Mouse (Mus musculus): ENCODE data around the gene Igsf9b.

Gene Igsf9b

DNA sequence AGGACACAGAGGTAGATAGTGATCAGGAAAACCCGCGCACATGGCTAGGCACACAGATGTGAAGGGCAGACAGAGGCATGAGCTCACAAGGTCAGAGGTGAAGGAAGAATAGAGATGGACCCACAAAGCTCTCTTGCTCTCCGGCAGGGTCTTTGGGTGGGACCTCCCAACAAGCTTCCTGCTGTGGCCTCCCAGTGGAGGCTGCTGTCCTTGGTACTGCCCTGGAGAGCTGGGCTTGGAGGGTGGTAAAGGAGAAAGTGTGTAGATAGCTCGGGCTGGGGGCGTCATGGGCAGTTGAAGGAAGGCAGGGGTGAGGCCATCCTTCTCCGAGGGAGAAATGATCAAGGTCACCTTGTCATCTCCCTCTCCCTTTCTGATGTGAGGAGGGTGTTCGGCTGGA, 9.0 kb downstream of the Igsf9b start:
- POLR2A ChIA-PET = interaction anchor here (0.6 to 1.7 kb wide), 20 partner anchors 8 to 1469 kb away, joined by 3 to 12 read pairs (median 3); partner anchors contain the start of gene Igsf9b (in 1 of the 4)
- CTCF ChIA-PET = interaction anchor here in 2 of 4 experiments (1.0 to 2.5 kb wide), 3 partner anchors 16 to 21 kb away, joined by 3 to 8 read pairs (median 3); no protein-coding TSS in a partner anchor

DNA sequence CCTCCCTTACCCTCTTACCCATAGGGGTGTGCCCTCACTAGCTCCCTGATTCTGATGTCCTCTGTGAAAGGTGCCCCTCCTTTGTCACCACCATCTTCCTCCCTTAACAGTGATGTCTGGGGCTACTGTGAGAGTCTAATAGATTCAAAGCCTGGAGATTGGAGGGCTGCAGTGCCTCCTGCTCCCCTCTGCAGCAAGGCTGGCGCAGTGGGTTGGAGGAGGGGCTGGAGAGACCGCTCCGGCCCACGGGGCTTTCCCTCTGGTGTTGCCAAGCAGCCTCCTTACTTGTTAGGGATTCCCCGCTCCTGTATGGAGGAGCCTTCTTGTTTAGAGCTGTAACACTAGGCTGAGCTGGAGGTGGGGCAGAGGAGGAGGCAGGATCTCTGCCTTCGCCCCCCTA, 9.6 kb downstream of the Igsf9b start:
- ChIA-PET POLR2A (interaction anchor here in 3 of 4 experiments (0.7 to 1.7 kb wide), 14 partner anchors 8 to 187 kb away, joined by 3 to 12 read pairs (median 4); partner anchors contain the start of gene Igsf9b (in 1 of the 3)), CTCF (interaction anchor here in 2 of 4 experiments (1.0 to 2.5 kb wide), 3 partner anchors 15 to 21 kb away, joined by 3 to 8 read pairs (median 3); no protein-coding TSS in a partner anchor)

DNA sequence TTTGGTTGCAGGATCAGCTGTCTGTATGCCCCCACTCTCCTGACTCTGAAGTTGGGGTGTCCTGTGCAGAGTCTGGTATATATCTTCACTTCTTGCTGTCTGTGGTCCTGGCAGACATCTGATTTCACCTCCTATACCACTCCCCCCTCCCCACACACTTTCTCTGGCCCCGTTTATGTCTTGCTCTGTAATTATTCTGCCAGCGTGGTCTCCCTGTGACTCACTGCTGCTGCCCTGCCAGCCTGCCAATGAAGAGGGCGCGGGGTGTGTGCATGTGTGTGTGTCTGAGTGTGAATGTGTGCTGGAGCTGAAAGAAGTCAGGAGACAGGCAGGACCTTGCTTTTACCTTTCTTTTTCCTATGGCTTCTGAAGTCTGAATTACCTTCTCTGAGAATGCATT, 11.0 kb downstream of the Igsf9b start:
- CTCF ChIA-PET = interaction anchor here in 1 of 4 experiments (0.7 kb wide), 1 partner anchor 16 kb away, joined by 8 read pairs; no protein-coding TSS in a partner anchor

DNA sequence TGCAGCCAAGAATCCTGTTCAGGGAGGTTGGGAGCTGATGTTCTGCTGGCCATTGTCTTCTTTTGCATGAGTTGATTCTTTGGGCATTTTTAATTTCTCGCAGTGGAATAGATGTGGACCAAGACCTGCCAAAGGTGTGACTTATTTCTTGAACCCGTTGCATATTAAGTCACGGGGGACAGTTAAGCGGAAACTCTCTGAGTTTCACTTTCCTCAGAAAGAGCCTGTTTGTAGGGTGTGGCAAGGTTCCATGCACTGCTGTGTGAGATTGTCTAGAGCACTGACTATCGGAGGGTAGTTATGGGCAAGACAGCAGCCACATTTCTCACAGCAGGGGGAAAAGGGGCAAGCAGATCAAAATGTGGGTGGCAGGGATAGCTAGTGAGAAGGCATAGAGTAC, 14.4 kb downstream of the Igsf9b start:
- CTCF ChIA-PET = no interaction called here
- POLR2A ChIA-PET = interaction anchor here in 2 of 4 experiments (0.7 to 2.4 kb wide), 3 partner anchors 20 to 197 kb away, joined by 5 to 7 read pairs (median 7); no protein-coding TSS in a partner anchor

More for the DNA sequence above, 11.0 kb downstream of the Igsf9b start:
- POLR2A ChIA-PET = interaction anchor here in 2 of 4 experiments (1.2 to 1.7 kb wide), 2 partner anchors 10 to 11 kb away, joined by 3 to 7 read pairs; no protein-coding TSS in a partner anchor

DNA sequence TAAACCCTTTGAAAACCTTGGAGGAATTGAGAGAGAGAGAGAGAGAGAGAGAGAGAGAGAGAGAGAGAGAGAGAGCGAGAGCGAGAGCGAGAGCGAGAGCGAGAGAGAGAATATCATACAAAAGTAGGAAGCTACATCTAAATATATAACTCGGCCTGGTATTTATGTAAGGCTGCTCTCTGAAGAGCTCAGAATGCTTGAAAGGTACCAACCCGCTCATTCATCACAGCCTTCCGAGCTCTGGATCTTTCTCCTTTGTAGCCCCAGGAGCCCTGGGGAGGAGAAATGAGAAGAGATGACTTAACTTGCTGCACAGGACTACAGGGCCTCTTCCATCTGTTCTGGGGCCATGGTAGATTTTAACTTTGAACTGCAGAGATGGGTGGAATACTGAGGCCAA, 22.3 kb downstream of the Igsf9b start:
- CTCF ChIA-PET = interaction anchor here in 1 of 4 experiments (0.7 kb wide), 1 partner anchor 430 kb away, joined by 5 read pairs; no protein-coding TSS in a partner anchor
- POLR2A ChIA-PET = interaction anchor here in 2 of 4 experiments (0.6 to 2.2 kb wide), 3 partner anchors 11 to 107 kb away, joined by 3 to 7 read pairs (median 4); no protein-coding TSS in a partner anchor

DNA sequence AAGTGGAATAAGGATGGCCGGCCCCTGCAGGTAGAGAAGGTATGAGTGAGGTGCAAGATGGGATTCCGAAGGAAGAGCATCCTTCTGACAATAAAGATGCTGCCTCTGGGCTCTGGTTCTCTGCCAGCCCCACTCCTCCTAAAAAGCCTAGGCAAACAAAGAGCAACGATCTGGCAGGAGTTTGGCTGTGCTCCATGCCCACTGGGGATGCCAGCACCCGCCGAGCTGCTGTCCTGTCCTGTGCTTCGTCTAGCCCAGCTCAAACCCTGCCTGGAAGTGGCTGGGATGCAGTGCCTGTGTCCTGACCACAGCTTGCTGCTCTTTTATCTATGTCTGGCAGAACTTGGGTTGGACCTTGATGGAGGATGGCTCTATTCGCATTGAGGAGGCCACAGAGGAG, 23.3 kb downstream of the Igsf9b start:
- ChIA-PET CTCF (interaction anchor here in 1 of 4 experiments (0.8 kb wide), 1 partner anchor 18 kb away, joined by 3 read pairs; no protein-coding TSS in a partner anchor), POLR2A (interaction anchor here in 1 of 4 experiments (1.3 kb wide), 1 partner anchor 11 kb away, joined by 3 read pairs; no protein-coding TSS in a partner anchor)

DNA sequence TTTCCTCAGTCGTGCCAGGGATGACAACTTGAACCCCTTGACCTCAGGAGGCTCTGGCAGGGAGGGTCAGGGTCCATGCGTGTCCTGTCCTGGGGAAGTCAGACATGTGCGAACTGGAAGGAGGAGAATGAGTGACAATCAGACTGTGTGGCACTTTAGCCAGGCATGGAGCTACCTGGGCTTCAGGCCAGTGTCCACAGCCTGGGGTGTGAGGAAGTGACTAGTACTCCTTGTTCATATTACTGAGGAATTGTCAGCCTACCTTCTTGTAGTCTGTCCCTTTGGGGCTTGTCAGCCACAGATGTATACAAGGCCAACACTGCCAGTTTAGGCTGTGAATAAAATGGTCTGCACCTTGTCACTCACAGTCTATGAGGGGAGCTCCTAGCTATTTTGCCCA, 24.4 kb downstream of the Igsf9b start:
- ChIA-PET POLR2A (interaction anchor here in 1 of 4 experiments (1.0 kb wide), 1 partner anchor 15 kb away, joined by 4 read pairs; no protein-coding TSS in a partner anchor), CTCF (interaction anchor here in 1 of 4 experiments (0.5 to 1.0 kb wide), 2 partner anchors 15 to 71 kb away, joined by 3 read pairs; no protein-coding TSS in a partner anchor)

DNA sequence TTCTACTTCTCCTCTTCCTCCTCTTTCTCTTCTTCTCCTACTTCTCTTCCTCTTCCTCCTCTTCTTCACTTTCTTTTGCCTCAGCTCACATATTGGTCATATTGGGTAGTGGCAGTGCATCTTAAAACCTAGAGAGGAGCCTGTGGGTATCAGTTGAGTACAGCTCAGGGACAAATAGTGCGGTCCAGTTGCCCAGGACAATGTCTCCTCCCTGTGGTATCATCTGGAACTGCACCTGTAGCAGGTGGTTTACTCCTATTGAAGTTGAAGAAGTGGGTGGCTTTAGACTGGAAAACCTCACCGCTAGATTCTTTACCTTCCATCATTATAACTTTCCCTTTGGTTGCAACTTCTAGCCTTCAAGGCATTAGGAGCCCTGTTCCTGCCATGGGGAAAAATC, 26.9 kb downstream of the Igsf9b start:
- ChIA-PET POLR2A (interaction anchor here in 2 of 4 experiments (0.7 to 1.2 kb wide), 3 partner anchors 9 to 410 kb away, joined by 3 read pairs; no protein-coding TSS in a partner anchor), CTCF (interaction anchor here (0.5 to 1.0 kb wide), 17 partner anchors 9 to 359 kb away, joined by 3 to 8 read pairs (median 3); no protein-coding TSS in a partner anchor)

DNA sequence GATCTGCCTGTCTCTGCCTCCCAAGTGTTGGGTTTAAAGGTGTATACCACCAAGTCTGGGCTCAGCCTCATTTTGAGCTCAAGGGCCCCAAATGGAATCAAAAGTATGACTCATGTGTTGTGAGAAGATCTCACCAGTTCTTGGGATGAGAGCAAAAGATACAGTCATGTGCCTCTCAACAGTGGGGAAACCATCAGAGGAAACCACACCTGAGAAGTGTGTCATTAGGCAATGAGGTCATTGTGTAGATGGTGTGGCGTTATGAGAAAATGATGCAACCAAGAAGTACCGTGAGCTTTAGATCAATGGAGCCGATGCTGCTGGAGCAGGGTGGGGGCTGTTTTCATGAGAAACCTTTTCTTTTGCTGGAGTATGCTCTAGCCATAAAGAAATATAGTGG, 28.6 kb downstream of the Igsf9b start:
- CTCF ChIA-PET = interaction anchor here in 1 of 4 experiments (1.2 kb wide), 1 partner anchor 78 kb away, joined by 4 read pairs; no protein-coding TSS in a partner anchor
- POLR2A ChIA-PET = interaction anchor here in 2 of 4 experiments (0.6 to 1.0 kb wide), 3 partner anchors 9 to 1291 kb away, joined by 3 to 4 read pairs (median 3); no protein-coding TSS in a partner anchor

DNA sequence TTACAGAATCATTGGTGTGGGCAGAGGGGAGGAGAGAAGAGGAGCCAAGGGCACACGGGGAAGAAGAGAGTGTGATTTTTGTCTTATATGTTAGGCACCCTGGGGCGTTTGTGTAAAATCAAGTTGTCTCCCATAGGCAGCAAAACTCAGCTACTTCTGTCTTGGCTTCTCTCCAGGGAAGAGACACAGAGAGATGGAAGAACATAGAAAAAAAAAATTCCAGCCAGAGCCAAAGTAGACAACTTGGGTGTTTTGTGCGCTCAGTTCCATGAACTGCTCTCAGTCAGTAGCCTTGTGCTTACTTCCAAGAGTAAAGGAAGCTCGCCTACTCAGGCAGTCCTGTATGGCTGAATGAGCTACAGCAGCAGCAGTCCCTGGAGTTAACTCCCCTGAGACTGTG, 31.4 kb downstream of the Igsf9b start:
- CTCF ChIA-PET = no interaction called here
- POLR2A ChIA-PET = interaction anchor here in 1 of 4 experiments (1.0 kb wide), 1 partner anchor 23 kb away, joined by 3 read pairs; no protein-coding TSS in a partner anchor

DNA sequence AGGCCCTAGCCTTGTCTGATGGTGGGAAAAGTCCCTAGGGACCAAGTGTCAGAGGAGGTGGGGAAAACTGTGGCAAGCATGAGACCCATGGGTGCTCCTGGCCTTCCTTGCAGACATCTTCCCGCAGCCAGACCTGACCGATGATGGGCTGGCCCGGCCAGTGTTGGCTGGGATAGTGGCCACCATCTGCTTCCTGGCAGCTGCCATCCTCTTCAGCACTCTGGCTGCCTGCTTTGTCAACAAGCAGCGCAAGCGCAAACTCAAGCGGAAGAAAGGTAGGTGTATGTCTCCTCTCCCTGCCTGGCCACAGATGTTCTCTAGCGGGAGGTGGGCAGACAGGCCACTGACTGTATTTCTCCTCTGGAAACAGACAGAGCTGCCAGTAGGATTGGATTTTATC, 32.5 kb downstream of the Igsf9b start:
- CTCF ChIA-PET = no interaction called here
- POLR2A ChIA-PET = interaction anchor here in 1 of 4 experiments (1.0 kb wide), 1 partner anchor 24 kb away, joined by 3 read pairs; no protein-coding TSS in a partner anchor

DNA sequence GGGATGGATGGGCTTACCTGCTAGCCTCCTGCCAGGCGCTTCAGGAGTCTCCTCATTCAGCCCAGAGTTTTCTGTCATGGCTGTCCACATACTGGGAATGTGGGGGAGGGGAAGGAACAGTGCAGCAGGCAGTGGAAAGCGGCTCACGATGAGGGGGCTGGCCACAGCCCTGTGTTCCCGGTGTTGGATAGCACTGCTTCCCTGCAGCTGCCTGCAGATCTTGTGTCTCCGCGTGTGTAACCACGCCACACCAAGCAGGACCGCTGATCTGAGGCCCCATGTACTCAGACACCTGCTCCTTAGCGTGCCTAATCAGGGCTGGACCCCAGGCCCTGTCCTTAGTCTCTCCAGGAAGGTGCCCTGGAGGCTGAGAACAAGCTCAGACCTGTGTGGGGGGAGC, 35.9 kb downstream of the Igsf9b start:
- ChIA-PET POLR2A (interaction anchor here in 2 of 4 experiments (1.1 to 3.9 kb wide), 4 partner anchors 9 to 24 kb away, joined by 3 to 10 read pairs (median 4); no protein-coding TSS in a partner anchor), CTCF (interaction anchor here in 1 of 4 experiments (1.7 kb wide), 1 partner anchor 9 kb away, joined by 4 read pairs; no protein-coding TSS in a partner anchor)

DNA sequence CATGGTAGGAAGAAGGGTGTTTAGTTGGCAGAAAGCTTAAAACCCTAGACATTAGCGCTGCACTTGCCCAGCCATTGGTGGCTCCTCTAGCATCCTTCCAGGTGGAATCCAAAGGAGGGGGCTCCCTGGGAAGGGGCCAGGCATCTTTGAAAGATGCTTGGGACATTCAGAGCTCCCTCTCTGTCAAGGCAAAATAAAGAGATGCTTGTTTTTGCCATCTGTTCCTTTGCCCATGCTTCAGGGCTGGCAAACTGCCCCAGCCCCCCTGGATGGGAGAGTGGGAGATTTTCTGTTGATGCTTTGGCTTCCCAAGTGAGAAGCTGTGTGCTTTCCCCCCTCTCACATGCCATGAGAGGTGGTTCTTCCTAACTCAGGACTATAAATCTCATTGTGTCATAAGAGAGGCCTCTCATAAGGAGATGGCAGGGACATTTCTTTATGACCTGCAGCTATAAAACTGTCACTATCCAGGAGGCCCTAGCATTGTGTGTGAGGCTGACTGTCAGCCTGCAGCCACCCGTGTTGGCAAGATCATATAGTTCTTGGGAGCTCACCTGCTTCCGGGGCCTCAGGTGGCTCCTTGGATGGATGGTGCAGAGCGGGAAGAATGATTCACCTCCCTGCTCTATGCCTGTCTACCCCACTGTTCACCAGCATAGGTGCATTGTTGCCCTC, 38.1 kb downstream of the Igsf9b start:
- ChIA-PET CTCF (no interaction called here), POLR2A (interaction anchor here in 2 of 4 experiments (0.7 to 3.9 kb wide), 4 partner anchors 9 to 107 kb away, joined by 4 to 10 read pairs (median 6); no protein-coding TSS in a partner anchor)

DNA sequence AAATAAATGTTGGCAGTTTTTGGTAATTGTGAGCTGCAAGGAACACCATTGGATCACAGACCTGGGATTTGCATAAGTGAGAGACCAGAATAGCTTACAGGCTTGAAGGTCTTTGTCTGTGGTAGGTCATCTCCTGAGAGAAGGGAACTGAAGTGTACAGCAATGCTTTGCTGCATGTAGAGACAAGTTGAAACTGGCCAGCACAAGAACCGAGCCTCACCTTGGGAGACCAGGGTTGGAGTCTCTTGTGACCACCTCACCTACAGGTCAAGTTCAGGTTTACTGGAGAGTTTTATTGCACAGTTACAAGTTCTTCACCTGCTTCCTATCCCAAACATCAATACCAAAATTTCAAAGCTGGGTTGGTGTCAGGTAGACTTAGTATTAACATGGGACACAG, 40.2 kb downstream of the Igsf9b start:
- CTCF ChIA-PET = interaction anchor here in 2 of 4 experiments (0.6 to 1.1 kb wide), 2 partner anchors 19 to 149 kb away, joined by 3 to 4 read pairs; no protein-coding TSS in a partner anchor
- POLR2A ChIA-PET = interaction anchor here in 3 of 4 experiments (0.6 to 1.3 kb wide), 4 partner anchors 12 to 338 kb away, joined by 3 to 5 read pairs (median 4); no protein-coding TSS in a partner anchor

DNA sequence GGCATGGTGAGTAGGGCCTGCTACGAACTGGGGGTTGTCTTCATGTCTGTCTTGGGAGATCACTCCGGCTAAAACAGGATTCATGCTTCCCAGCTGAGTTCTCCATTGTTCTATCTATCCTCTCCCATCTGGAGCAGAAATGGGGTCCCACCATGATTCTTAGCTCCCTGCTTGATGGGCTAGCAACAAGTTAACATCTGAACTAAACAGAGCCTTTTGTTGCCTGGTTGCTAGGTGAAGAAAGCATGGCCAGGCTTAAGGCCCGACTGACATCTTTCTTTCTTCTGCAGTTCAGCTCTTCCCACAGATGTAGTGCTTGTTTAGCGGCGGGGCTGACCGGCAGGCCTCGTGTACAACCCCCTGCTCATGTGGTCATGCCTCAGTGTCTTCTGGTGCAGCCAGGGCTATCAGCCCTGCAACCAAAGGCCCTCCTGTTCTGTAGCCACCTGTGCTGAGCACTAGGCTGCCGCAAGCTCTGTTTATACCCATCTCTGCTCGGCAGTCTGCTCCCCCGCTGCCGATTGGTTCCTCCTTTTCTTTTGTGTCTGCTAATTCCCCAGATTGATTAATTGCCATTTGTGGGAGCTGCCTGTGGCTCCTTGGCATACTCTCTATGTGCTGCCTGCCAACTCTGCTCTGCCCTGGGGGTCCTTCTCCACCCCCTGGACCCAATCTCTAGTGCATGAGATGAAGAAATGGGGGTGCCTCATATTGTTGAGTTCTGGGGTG, 47.7 kb downstream of the Igsf9b start:
- POLR2A ChIA-PET = no interaction called here
- CTCF ChIA-PET = interaction anchor here in 1 of 4 experiments (1.3 kb wide), 1 partner anchor 13 kb away, joined by 3 read pairs; no protein-coding TSS in a partner anchor

DNA sequence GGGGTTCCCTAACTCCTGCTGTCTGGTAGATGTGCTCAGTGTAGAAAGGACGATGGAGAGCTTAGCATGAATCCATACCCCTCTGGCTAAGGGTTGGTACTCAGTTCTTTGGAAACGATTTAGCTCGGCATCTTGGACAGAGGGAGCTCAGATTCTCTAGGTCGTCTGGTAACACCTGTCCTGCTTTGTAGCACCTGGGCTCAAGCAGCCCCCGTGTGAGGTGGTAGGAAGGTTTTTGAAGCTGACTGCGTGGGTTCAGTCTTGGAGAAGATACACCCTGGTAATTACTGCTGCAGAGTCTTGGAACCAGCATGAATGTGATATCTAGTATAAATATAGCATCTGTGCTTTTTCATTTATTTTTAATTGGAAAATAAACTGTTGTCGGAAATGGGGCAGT, 54.1 kb downstream of the Igsf9b start:
- POLR2A ChIA-PET = interaction anchor here in 2 of 4 experiments (0.8 to 1.9 kb wide), 3 partner anchors 11 to 904 kb away, joined by 3 to 10 read pairs (median 4); no protein-coding TSS in a partner anchor
- CTCF ChIA-PET = no interaction called here

DNA sequence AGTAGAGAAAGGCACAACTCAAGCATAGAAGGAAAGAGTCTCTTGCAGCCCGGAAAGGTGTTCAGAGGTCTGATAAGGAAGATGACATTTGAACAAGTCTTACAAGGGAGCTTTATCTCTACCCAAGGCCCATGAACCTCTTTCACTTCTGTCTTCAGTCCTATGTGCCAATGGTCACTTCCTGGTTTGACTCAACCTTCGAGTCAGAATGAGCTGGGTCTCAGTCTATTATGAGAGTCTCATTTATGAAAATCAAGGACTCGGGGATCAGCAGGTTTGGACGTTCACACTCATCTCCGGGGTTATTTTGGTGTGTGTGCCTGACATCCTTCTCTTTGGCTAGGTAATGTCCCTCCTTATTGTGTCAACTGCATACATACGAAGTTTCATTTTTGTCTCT, 58.9 kb downstream of the Igsf9b start:
- ChIA-PET CTCF (interaction anchor here in 1 of 4 experiments (1.3 kb wide), 1 partner anchor 19 kb away, joined by 4 read pairs; no protein-coding TSS in a partner anchor), POLR2A (interaction anchor here in 1 of 4 experiments (0.5 to 1.0 kb wide), 2 partner anchors 8 to 22 kb away, joined by 3 to 4 read pairs; no protein-coding TSS in a partner anchor)

DNA sequence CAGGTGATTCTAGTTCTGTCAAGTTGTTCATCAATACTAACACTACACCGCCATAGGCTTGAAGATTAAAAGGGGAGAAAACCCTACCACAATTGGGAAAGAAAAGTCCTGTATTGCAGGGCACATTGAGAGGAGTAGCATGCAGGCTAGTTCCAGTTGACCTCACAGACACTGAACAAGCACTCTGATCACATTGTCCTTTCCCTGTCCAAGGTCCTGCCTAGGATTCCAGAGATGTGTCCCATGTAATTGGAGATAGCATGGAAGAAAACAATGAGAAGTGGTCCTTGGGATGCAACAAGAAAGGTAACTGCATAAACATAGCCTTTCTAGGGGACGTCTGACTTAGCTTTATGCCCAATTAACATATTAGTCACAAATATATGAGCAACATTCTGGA, 68.2 kb downstream of the Igsf9b start:
- POLR2A ChIA-PET = no interaction called here
- CTCF ChIA-PET = no interaction called here

Measured in embryonic stem cell, embryonic (primary cell).